Mouse (Mus musculus) heart, embryonic 14.5 days (tissue): Measurements from ENCODE around the gene Gm4952. TPM values are rescaled to one million over a fixed set of nuclear protein-coding genes. Genes with fewer than 3 reads are reported as not detected.

ENCODE experiments used
- ATAC-seq: fragments of 200-750 bp; cut with Nextera tagmentation; 2 replicates; pipeline ENCODE4 v1.8.0; 2017; ENCODE audit warnings: low read depth, moderate TSS enrichment; ENCODE audit not compliant: insufficient number of reproducible peaks, insufficient read depth, low FRiP score
- H3K27ac ChIP-seq, 2 experiments: fragments of 200-500 bp in 1 of 2; fragments of 300-500 bp in 1 of 2; sonication (generic) in 1 of 2; replicated peaks in 1 of 2; 2 replicates each; pipeline ENCODE4 v1.5.1; 2012 to 2014; ENCODE audit warnings: low read depth in 2 of 2, low read length in 2 of 2, control low read depth in 1 of 2, mild to moderate bottlenecking in 1 of 2, mixed read lengths in 1 of 2; ENCODE audit not compliant: control insufficient read depth in 1 of 2, insufficient read depth in 1 of 2
- H3K27me3 ChIP-seq: fragments of 300-500 bp; sonication (generic); 2 replicates; pipeline ENCODE4 v1.6.1; 2014; ENCODE audit warnings: mild to moderate bottlenecking, low read length, control low read depth; ENCODE audit not compliant: control insufficient read depth, insufficient read depth
- H3K36me3 ChIP-seq: fragments of 300-500 bp; sonication (generic); 2 replicates; pipeline ENCODE4 v1.6.1; 2014; ENCODE audit warnings: mild to moderate bottlenecking, control low read depth, low read length, mixed read lengths; ENCODE audit not compliant: control insufficient read depth, insufficient read depth
- H3K4me1 ChIP-seq, 2 experiments: fragments of 200-500 bp in 1 of 2; fragments of 300-500 bp in 1 of 2; sonication (generic) in 1 of 2; 2 replicates each; pipeline ENCODE4 v1.6.1; 2012 to 2014; ENCODE audit warnings: low read length in 2 of 2, control low read depth in 1 of 2, mixed read lengths in 1 of 2; ENCODE audit not compliant: control insufficient read depth in 2 of 2, insufficient read depth in 2 of 2
- H3K4me2 ChIP-seq: fragments of 300-500 bp; sonication (generic); 2 replicates; pipeline ENCODE4 v1.6.1; 2014; ENCODE audit warnings: mild to moderate bottlenecking, low read length
- H3K4me3 ChIP-seq, 2 experiments: fragments of 200-500 bp in 1 of 2; fragments of 300-500 bp in 1 of 2; sonication (generic) in 1 of 2; 2 replicates each; pipeline ENCODE4 v1.5.1; 2012 to 2014; ENCODE audit warnings: low read length in 2 of 2, mild to moderate bottlenecking in 2 of 2, control low read depth in 1 of 2, low read depth in 1 of 2, moderate library complexity in 1 of 2; ENCODE audit not compliant: control insufficient read depth in 1 of 2, insufficient read depth in 1 of 2
- H3K9ac ChIP-seq: fragments of 300-500 bp; sonication (generic); 2 replicates; pipeline ENCODE4 v1.6.1; 2014; ENCODE audit warnings: mild to moderate bottlenecking, low read length
- H3K9me3 ChIP-seq: fragments of 300-500 bp; sonication (generic); 2 replicates; pipeline ENCODE4 v1.6.1; 2016; ENCODE audit warnings: low read length, control low read depth; ENCODE audit not compliant: control insufficient read depth
- WGBS: fragments of 180-500 bp; shearing (Covaris S2); extraction: QIAGEN DNeasy Blood & Tissue Kit; methylation state at CpG from one replicate; pipeline ENCODE4 v1.1.7; 2014; 5-methylcytosine and 5-hydroxymethylcytosine counted together
- polyA plus RNA-seq: library from polyadenylated mRNA; unstranded; fragments of >200 nt; fragmentation: Nextera tagmentation; extraction: Ambion mirVana; gene quantifications from 2 replicates; pipeline ENCODE4 v1.2.1, GENCODE M21; 2014

The Gm4952 gene
- polyA plus RNA-seq, 1 experiment from 2014 or later = not detected

DNA sequence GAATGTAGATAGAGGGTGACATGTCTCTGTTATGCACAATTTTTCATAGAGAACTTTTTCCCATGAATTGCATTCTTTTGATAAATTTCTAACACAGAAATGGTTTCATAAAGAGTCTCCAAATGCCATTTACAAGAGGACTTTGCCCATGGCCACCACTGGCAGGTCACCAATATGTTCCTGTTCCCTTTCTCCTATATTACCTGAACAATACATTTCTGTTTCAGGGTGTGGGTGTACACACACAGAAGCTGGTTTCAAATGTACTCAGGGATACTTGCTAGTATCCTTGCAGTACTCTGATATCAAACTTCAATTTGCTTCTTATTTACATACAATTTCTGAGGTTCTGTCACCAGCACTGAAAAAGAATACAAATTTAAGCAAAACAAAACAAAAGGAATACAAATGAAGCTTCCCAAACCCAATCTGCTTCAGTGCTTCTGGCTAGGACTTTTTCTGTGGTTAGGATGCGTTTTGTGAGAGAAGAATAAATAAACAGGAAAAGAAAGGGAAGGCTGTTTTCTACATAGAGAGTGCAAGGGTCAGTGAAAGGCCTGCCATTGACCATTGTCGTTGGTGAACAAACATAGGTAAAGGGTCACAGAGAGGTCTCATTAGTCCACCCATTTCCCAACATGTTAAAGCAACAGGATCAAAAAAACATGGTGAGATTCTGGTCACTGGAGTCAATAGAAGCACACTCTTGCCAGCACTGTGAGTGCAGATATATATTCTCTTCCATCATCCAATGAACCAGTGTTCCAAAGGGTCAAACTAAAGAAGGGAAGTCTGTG is 1.1 kb downstream of the Gm4952 start:
- no peak for ATAC-seq

DNA sequence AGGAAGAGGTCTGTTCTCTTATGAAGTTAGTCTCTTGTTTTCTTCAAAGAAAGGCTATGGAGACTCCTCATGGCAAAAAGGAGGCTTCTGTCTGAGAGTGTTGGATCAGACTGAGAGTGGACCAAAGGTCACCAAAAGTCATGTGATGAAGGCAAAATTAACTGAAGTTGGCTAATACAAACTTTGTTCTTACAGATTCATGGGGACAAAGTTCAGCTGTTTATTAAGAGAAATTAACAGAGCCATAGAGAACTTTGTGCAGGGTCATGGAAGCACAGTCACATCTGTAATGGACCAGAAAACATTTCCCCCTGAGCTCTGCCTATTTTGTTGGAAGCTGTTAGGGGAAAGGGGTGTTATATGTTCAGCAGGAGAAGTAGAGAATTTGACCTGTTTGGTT is 8.6 kb downstream of the Gm4952 start:
- Histone ChIP-seq H3K4me3 (no peak overlapping the region), H3K9ac (no peak overlapping the region), H3K9me3 (no peaks in the 10 kb centered on the region), H3K4me2 (no peak overlapping the region), H3K27me3 (no peaks in the 10 kb centered on the region), H3K27ac (no peak overlapping the region), H3K36me3 (no peaks in the 10 kb centered on the region), H3K4me1 (no peaks in the 10 kb centered on the region)
- ATAC-seq = no peak

More for the DNA sequence above, 1.1 kb downstream of the Gm4952 start:
- H3K27me3 ChIP-seq = no peaks in the 10 kb centered on the region; the same call in 1 of the 2 replicates
- H3K9me3 ChIP-seq = no peaks in the 10 kb centered on the region
- no peak overlapping the region for H3K9ac ChIP-seq
- no peaks in the 10 kb centered on the region for H3K36me3 ChIP-seq
- peaks cover 0 to 5% of the 10 kb centered on the region in 2 experiments; a peak in 1 of 4 replicates for H3K4me1 ChIP-seq
- no peak overlapping the region for H3K4me2 ChIP-seq
- no peak overlapping the region for H3K4me3 ChIP-seq
- 40% methylated on average over 2 of the region's 2 CpGs for WGBS
- H3K27ac ChIP-seq = no peak overlapping the region

DNA sequence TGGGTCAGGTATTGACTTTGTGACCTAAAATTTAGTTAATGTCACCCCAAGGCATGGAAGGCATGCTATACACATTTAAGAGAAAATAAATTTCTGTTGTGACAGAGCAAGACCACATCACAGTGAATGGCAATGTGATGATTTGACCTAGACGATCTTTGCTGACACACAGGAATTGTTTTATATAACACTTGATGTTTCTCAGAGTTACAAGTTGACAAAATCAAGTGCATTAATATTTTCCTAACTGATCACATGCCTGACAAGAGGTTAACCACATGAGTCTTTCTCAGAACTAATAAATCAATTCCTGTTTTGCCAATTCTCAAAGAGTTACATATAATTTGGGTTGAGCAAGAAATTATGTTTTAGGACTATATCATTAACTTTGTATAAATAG is 13.9 kb downstream of the Gm4952 start:
- H3K4me3 ChIP-seq = no peak overlapping the region
- no peak overlapping the region for H3K4me2 ChIP-seq
- ATAC-seq = no peak
- H3K4me1 ChIP-seq = no peaks in the 10 kb centered on the region
- H3K9ac ChIP-seq = no peak overlapping the region
- H3K36me3 ChIP-seq = no peaks in the 10 kb centered on the region
- no peaks in the 10 kb centered on the region for H3K9me3 ChIP-seq
- no peak overlapping the region for H3K27ac ChIP-seq
- H3K27me3 ChIP-seq = no peaks in the 10 kb centered on the region
- 54% methylated on average over 1 of the region's 1 CpGs for WGBS

DNA sequence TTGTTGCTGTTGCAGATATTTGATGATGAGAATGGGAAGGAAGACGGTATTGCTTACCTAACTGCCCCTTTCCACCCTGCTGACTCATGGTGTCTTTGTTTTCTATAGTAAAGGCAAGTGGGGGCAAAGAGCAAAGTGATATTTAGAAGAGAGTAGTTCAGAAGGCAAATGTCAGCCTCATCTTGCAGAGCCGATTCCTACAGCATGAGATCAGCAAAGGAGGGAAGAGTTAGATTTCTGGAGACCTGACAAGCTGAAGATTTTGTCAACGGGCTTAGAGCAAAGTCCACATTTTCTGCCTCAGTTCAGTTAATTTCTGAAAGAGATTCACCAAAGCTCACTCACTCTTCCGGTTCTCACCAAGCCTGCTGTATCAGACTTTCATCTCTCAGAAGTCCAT is 33.4 kb downstream of the Gm4952 start, which contains the start of gene Glyat:
TSS of gene Glyat (plus strand) at position 133 of the 400 bp plus-strand sequence.
- Histone ChIP-seq H3K27ac (no peak within 1 kb of the TSS), H3K4me1 (no peaks in the 10 kb centered on the region), H3K4me2 (no peak within 1 kb of the TSS), H3K27me3 (no peaks in the 10 kb centered on the region), H3K36me3 (no peaks in the 10 kb centered on the region), H3K9me3 (no peaks in the 10 kb centered on the region), H3K9ac (no peak within 1 kb of the TSS), H3K4me3 (no peak within 1 kb of the TSS)
- no peak for ATAC-seq
- WGBS = 63% methylated on average over 4 of the region's 4 CpGs

DNA sequence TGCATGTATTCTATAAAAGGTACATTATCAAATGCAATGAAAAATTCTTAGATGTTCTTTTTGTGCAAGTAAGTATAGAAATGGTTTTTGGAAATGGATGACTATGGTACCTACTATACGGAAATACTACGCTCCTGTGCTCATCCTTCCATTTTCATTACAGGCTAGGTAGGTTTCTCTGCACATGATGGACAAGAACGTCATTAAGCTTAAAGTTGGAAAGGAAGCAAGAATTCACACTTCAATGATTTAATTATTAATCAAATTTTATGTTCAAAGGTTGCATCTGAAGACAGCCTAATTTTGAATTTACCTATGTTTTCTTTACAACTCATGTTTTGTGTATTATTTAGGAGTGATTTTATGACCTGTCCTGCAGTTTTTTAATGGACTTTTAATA is 34.5 kb downstream of the Gm4952 start:
- Histone ChIP-seq H3K36me3 (no peaks in the 10 kb centered on the region), H3K4me3 (no peak overlapping the region), H3K27ac (no peak overlapping the region), H3K4me1 (no peaks in the 10 kb centered on the region), H3K4me2 (no peak overlapping the region), H3K27me3 (no peaks in the 10 kb centered on the region), H3K9me3 (no peaks in the 10 kb centered on the region), H3K9ac (no peak overlapping the region)
- 78% methylated on average over 3 of the region's 3 CpGs for WGBS
- ATAC-seq = no peak

DNA sequence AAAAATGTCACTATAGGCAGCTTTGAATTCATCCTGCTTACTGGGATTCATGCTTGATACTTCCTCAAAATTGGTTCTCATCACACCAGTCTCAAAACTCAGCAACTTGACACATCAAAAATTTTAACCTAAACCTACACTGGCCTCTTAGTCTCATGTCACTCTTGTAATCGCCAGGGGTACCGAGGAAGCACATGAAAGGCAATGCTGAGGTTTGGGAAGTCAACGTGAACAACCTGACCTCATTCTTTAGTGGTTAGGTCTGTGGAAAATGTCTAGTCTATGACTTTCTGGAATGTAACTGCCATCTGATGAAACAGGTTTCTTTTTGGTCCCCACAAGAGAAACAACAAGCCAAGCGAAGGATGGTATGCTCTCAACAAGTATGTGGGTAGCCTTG is 35.2 kb downstream of the Gm4952 start:
- ATAC-seq = no peak

DNA sequence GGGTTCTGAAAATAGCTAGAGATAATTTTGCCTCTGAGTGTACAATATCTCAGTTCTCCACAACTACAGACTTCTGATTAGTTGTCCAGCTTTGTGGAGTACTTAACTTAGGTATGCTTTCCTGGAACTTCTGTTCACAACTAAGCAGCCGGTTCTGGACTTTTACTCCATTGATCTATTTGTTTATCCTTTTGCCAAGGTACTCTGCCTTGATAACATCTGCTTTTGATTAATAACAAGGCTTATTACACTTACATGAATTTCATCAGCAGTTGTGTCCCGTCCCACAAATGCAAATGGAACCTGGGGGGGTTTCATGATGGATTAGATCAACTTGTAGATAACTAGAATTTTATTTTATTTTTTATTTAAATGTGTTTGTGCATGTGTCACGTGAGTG is 37.1 kb downstream of the Gm4952 start:
- H3K4me1 ChIP-seq = no peaks in the 10 kb centered on the region
- 65% methylated on average over 3 of the region's 3 CpGs for WGBS
- no peak overlapping the region for H3K4me2 ChIP-seq
- no peaks in the 10 kb centered on the region for H3K9me3 ChIP-seq
- no peaks in the 10 kb centered on the region for H3K27me3 ChIP-seq
- ATAC-seq = no peak
- no peak overlapping the region for H3K4me3 ChIP-seq
- no peaks in the 10 kb centered on the region for H3K36me3 ChIP-seq
- H3K9ac ChIP-seq = no peak overlapping the region
- no peak overlapping the region for H3K27ac ChIP-seq

More for the DNA sequence above, 35.2 kb downstream of the Gm4952 start:
- 78% methylated on average over 4 of the region's 4 CpGs for WGBS
- Histone ChIP-seq H3K9ac (no peak overlapping the region), H3K9me3 (no peaks in the 10 kb centered on the region), H3K27me3 (no peaks in the 10 kb centered on the region), H3K36me3 (no peaks in the 10 kb centered on the region), H3K4me1 (no peaks in the 10 kb centered on the region), H3K4me3 (no peak overlapping the region), H3K4me2 (no peak overlapping the region), H3K27ac (no peak overlapping the region)

DNA sequence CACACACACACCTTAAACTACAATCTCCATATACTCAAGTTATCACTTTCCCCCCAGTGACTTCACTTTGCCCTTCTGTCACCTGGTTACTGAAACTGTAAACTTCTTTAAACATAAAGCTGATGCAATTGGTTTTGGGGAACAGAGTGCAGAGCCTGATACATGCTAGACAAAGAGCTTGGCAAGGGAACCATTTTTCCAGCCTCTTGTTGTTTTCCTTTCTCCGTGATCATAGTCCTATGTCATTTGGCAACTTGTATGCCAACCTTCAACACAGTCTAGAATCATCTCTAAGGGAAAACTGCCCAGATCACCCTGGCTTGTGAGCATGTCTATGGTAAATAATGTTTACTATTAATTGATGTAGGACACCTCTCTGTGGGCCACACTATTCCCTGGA is 38.3 kb downstream of the Gm4952 start:
- 50% methylated on average over 1 of the region's 1 CpGs for WGBS
- Histone ChIP-seq H3K4me3 (no peak overlapping the region), H3K4me1 (no peaks in the 10 kb centered on the region), H3K27ac (no peak overlapping the region), H3K27me3 (no peaks in the 10 kb centered on the region), H3K9me3 (no peaks in the 10 kb centered on the region), H3K36me3 (no peaks in the 10 kb centered on the region), H3K9ac (no peak overlapping the region), H3K4me2 (no peak overlapping the region)
- ATAC-seq = no peak
